Mouse (Mus musculus) brain, embryonic 18.5 days (tissue): Measurements from ENCODE around the gene Hoxc5.

Experiments used
- DNase-seq: peaks from one replicate; pipeline ENCODE4 v3.0.0-alpha.2; 2012; ENCODE audit warnings: low read depth, low spot score

Hoxc5 gene

GRCm38 (mm10) chr15:102988078-102988477, 20.8 kb downstream of the Hoxc5 start:
- no peak for DNase-seq

DNA sequence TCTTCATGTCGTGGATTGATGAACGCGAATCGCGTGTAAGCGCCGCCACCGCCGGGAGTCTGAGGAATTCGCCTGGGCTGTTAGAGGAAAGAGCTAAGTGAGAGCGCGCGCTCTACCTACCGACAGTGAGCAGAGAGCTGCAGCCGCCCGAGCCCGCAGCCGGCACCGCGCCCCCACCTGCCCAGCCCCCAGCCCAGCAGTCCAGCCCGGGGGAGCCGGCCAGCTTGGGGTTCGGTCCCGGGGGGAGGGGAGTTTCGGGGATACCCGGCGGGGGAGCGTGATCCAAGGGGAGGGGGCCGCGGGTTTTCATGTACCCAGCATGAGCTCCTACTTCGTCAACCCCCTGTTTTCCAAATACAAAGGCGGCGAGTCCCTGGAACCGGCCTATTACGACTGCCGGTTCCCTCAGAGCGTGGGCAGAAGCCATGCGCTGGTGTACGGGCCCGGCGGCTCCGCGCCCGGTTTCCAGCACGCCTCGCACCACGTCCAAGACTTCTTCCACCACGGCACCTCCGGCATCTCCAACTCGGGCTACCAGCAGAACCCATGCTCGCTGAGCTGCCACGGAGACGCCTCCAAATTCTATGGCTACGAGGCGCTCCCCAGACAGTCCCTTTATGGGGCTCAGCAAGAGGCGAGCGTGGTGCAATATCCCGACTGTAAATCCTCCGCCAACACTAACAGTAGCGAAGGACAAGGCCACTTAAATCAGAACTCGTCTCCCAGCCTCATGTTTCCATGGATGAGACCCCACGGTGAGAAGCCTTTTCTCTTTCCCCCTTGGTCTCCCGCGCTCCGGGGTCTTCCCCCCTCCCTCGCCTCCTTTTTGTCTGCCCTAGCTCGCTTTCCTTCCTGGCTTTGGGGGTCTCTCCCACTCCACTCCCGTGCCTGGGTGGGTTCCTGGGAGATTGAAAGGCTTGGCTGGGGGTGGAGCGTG, 23.5 kb downstream of the Hoxc5 start, which contains the start of gene Hoxc8:
TSS of gene Hoxc8 (plus strand) at position 147 of the 937 bp plus-strand sequence.
- DNase-seq: no peak

DNA sequence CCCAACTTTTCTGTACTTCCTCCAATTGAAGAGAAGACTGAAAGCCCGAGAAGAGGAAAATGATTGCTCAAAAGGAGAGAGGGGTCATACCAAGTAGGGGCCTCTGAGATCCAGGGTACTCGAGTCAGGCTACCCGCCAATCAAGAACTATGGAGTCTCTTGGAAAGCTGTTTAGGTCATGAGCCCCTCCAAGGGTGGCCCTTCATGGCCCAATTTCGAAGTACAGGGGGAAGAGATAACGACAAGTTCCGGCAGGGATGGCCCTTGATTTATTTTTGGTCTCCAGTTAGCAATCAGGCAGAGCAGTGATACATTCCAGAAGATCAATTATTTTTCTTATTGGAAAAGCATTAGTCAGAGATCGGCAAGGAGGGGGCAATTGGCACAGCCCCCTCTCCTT, 24.5 kb downstream of the Hoxc5 start:
- no peak for DNase-seq

DNA sequence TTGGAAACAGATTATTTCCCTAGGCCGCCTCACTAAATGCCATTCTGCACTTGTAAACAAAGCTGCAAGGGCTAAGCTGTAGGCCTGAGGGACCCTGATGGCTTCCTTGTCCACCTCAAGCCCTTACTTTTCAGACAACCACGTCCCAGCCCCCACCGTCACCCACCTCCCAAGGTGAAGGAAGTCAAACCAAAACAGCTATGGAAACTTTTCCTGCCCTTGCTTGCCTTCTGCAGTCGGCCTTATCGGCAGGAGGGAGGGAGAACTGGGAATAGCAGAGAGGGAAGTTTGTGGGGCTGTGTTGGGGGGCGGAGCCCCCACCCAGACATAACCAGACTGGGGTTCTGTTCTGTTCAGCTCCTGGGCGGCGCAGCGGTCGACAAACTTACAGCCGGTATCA, 25.0 kb downstream of the Hoxc5 start:
- no peak for DNase-seq

GRCm38 (mm10) chr15:102992863-102993262, 25.6 kb downstream of the Hoxc5 start:
- DNase-seq: no peak

GRCm38 (mm10) chr15:102996548-102996947, 29.3 kb downstream of the Hoxc5 start:
- DNase-seq: no peak

DNA sequence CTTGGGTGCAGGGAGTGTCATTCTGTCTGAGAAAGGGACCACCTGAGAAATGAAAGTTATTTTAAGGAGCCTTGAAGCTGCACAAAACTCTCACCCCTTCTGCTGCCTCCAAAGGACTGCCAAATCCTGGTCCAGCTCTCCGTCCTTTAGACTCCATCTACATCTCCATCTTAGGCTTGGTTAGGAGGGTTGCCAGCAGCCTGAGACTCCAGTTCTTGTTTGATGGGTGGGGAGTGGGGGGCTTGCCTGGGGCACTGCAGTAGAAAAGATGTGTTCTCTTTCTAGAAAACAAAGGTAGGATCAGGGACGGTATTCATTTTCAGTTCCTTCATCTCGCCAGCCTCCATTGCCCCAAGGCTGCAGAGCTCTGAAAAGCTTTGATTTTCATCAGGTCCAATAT, 30.2 kb downstream of the Hoxc5 start:
- DNase-seq: no peak

GRCm38 (mm10) chr15:102997939-102998355, 30.7 kb downstream of the Hoxc5 start, which contains the start of gene Hoxc6:
Gene Hoxc6 (plus strand): TSS chr15:102998257.
- DNase-seq: no peak

GRCm38 (mm10) chr15:102998608-102999182, 31.5 kb downstream of the Hoxc5 start:
- DNase-seq: no peak

DNA sequence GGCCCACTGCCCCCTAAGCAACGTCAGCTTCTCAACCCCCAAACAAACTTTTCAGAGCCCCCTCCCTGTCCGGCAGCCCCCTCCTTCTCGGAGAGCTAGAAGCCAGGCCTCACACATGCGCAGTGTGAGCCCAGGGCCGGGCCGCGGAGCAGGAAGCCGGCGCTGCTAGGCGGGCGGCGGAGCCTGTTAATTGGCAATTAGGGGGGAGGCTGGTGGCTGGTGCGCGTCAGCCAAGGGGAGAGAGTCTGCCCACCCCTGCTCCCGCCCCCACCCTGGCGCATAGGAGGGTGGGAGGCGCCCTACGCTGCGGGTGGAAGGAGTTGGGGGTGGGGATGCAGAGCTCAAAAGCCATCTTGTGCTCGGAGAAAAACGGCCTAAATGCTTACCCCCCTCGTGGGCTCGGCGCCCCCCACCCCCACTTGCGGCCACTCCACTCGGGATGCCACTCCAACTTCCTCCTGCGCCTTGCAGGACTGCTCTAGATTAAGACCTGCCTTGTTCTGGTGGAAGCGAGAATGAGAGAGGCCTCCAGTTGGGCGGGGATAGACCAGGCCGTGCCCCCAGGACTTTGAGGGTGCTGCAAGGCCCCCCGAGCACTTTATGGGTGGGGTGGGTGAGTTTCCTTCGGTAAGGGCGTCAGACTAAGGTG, 32.1 kb downstream of the Hoxc5 start:
- DNase-seq: no peak

- no peak for DNase-seq
These were observed 32.7 kb downstream of the Hoxc5 start for GRCm38 (mm10) chr15:102999955-103000354.

DNA sequence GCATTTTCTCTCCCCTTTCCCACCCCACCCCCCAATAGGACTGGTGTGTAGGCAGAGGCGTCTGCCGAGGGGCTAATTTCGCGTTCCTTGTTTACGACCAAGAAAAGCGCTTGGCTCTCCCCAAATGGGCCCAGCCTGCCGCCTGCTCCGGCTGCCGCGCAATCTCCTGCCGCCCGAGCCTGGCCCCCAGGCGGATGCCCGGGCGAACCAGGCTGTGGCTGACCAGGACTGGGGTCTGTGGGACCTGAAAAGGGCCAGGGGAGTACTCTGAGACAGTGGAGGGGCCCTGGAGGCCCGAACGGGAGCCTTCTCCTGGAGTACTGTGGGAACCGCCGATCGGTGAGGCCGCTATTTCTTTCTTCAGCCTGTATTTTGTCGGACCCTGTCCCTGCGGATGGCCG, 33.3 kb downstream of the Hoxc5 start:
- DNase-seq: no peak

DNA sequence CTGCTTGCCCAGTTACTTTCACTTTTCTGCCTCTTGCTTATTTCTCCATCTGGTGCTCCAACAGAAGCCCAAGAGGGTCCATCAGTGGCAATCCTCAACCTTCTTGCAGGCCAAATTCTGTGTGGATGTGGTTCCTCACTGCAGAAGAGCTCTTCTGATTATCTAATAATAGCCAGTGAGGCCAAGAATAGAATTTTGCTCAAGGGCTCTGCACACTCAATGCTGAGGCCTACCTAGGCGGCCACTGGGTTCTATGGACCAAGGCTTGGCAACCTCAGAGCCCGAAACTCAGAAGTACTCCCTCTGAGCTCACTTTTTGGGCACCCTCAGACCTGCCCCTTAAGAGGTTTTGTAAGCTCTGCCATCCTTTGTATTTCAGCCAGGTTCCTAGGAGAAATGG, 34.1 kb downstream of the Hoxc5 start:
- DNase-seq: no peak

GRCm38 (mm10) chr15:103002156-103002555, 34.9 kb downstream of the Hoxc5 start:
- DNase-seq: no peak

- no peak for DNase-seq
These were observed 35.7 kb downstream of the Hoxc5 start for GRCm38 (mm10) chr15:103002821-103003448.

DNA sequence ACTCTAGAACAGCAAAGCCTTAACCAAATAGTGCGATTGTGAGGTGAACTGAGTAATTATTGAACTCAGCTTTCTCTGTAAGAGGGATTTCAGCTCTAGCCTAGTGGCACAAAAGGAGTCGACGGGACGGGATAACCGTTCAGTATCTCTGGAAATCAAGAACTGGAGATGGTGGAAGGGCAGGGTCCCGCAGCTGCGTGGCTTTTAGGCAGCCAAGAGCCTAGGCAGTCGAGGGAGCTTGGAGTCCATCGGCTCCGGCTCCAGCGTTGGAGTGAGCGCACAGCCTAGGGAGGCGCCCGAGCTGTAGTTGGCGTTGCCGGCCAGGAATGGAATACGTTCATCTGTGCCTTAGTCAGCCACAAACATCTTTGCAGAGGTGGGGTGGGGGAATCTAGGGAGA, 38.1 kb downstream of the Hoxc5 start:
- DNase-seq: no peak

- no peak for DNase-seq
These were observed 38.6 kb downstream of the Hoxc5 start for GRCm38 (mm10) chr15:103005797-103006196.

DNA sequence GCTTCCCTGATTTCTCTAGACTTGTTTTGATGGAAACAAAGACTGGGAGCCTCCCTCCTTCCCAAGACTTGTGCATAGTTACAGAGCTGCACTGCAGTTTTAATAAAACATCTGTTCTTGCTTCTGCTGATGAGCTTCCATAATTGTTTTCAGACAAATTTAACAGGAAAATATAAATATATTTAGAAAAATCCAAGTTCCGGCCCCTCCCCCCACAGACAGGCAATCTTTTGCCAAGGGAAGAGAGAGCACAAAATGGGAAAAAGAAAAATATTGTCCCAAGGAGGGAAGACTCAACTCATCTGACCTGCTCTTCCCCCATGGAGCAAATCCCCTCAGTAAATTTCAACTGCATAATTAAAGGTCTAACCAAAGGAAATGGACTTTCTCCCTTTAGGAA, 39.1 kb downstream of the Hoxc5 start:
- no peak for DNase-seq

DNA sequence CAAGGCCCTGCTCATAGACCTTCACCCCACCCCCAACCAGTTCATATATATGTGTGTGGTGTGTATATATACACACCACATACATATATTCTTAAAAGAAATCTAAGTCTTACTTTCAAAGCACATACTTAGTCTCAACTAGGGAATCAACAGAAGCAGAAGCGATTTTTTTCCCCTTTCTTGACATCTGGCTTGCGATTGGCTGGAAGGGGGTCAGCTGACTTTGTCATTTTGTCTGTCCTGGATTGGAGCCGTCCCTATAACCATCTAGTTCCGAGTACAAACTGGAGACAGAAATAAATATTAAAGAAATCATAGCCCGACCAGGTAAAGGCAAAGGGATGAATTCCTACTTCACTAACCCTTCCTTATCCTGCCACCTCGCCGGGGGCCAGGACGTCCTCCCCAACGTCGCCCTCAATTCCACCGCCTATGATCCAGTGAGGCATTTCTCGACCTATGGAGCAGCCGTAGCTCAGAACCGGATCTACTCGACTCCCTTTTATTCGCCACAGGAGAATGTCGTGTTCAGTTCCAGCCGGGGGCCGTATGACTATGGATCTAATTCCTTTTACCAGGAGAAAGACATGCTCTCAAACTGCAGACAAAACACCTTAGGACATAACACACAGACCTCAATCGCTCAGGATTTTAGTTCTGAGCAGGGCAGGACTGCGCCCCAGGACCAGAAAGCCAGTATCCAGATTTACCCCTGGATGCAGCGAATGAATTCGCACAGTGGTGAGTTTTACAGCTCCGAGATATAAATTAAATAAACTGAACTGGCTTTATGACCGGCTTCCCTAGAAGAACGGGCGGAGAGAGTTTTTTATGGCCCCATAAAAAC, 42.2 kb downstream of the Hoxc5 start:
- no peak for DNase-seq

DNA sequence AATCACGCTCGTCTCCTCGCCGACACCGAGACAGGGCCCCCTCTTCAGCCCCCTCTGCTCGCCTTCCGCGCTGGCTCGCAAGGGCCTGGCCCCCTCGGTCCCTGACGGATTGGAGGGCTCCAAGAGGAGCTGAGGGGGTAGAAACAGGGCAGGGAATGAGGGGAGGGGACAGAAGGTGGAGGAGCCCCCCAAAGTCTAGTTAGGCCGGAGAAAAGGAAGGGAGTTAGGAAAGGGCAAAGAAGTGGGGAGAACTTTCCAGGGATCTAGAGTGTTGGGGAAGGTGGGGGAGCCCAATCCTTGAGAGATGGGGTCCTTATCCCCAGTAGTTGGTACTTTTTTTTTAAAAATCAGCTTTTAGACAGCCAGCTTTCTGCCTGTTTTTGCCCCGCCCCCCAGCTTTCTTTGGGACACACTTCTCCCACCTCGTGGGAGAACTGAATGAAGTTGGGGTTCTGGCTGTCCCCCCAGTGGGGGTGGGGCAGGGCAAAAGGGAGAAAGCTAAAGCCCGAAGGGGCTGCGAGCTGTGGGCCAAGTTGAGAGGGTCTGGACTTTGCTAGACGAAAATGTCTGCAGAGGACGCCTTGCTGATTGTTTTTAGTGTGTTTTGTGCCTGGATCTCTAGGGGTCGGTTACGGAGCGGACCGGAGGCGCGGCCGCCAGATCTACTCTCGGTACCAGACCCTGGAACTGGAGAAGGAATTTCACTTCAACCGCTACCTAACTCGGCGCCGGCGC, 43.0 kb downstream of the Hoxc5 start:
- DNase-seq: no peak
